Mouse (Mus musculus) limb, embryonic 12.5 days (tissue): ENCODE results near the gene Gba. TPM values are rescaled to one million over a fixed set of nuclear protein-coding genes. Genes with fewer than 3 reads are reported as not detected.

Source experiments
- ATAC-seq: fragments of 200-750 bp; cut with Nextera tagmentation; 2 replicates; pipeline ENCODE4 v1.8.0; 2017; ENCODE audit warnings: low read depth, moderate TSS enrichment; ENCODE audit not compliant: insufficient number of reproducible peaks, insufficient read depth, low FRiP score, low TSS enrichment
- H3K27ac ChIP-seq: fragments of 300-500 bp; sonication (generic); 2 replicates; pipeline ENCODE4 v1.5.1; 2016; ENCODE audit warnings: mild to moderate bottlenecking, moderate library complexity
- H3K27me3 ChIP-seq: fragments of 300-500 bp; sonication (generic); 2 replicates; pipeline ENCODE4 v1.6.1; 2016; ENCODE audit warnings: mild to moderate bottlenecking, moderate library complexity
- H3K36me3 ChIP-seq: fragments of 300-500 bp; sonication (generic); 2 replicates; pipeline ENCODE4 v1.6.1; 2016; ENCODE audit warnings: mild to moderate bottlenecking, moderate library complexity
- H3K4me1 ChIP-seq: fragments of 300-500 bp; sonication (generic); replicated peaks from 2 replicates; pipeline ENCODE4 v1.6.1; 2016
- H3K4me2 ChIP-seq: fragments of 300-500 bp; sonication (generic); 2 replicates; pipeline ENCODE4 v1.6.1; 2016; ENCODE audit warnings: mild to moderate bottlenecking, moderate library complexity
- H3K4me3 ChIP-seq: fragments of 300-500 bp; sonication (generic); replicated peaks from 2 replicates; pipeline ENCODE4 v1.5.1; 2016; ENCODE audit warnings: mild to moderate bottlenecking
- H3K9ac ChIP-seq: fragments of 300-500 bp; sonication (generic); replicated peaks from 2 replicates; pipeline ENCODE4 v1.6.1; 2016; ENCODE audit warnings: mild to moderate bottlenecking, moderate library complexity
- H3K9me3 ChIP-seq: fragments of 300-500 bp; sonication (generic); 2 replicates; pipeline ENCODE4 v1.6.1; 2016; ENCODE audit warnings: mild to moderate bottlenecking, moderate library complexity
- WGBS: fragments of 180-500 bp; shearing (Covaris S2); methylation state at CpG from one replicate; pipeline ENCODE4 v1.1.7; 2016; 5-methylcytosine and 5-hydroxymethylcytosine counted together
- polyA plus RNA-seq: library from polyadenylated mRNA; unstranded; fragments of >200 nt; fragmentation: Nextera tagmentation; extraction: Ambion mirVana; gene quantifications from 2 replicates; pipeline ENCODE4 v1.2.1, GENCODE M21; 2016

Gba gene
- polyA plus RNA-seq, 1 experiment from 2014 or later, result 26.3 TPM

- Histone ChIP-seq H3K4me1 (peaks cover 19% of the 10 kb centered on the region), H3K36me3 (peaks cover 40% of the 10 kb centered on the region), H3K9ac (peak overlapping the region; percentile 98), H3K9me3 (no peaks in the 10 kb centered on the region), H3K27me3 (no peaks in the 10 kb centered on the region), H3K4me3 (peak overlapping the region; percentile 93), H3K4me2 (peak overlapping the region; percentile 70), H3K27ac (peak overlapping the region; percentile 98)
- no peak for ATAC-seq
- WGBS, result 14% methylated on average over 12 of the region's 12 CpGs
These were observed 37.4 kb upstream of the Gba start for GRCm38 (mm10) chr3:89165268-89165870.

DNA sequence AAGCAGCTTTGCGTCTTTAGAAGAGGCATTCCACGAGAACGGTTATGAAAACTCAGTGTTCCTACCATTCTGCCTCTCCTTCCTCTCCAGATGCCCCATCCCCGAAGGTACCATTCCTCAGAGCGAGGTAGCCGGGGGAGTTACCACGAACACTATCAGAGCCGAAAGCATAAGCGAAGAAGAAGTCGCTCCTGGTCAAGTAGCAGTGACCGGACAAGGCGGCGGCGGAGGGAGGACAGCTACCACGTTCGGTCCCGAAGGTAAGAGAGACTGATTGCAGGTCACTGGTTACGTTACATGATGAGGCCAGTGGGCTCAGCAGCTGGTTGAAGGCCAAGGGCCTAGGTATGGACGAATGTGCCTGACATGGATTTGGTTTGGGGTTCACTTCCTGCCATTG is 35.8 kb upstream of the Gba start:
- H3K4me1 ChIP-seq, result peaks cover 19% of the 10 kb centered on the region
- ATAC-seq, result no peak
- no peaks in the 10 kb centered on the region for H3K9me3 ChIP-seq
- WGBS, result 94% methylated on average over 19 of the region's 19 CpGs
- H3K9ac ChIP-seq, result no peak overlapping the region
- no peak overlapping the region for H3K4me2 ChIP-seq
- peaks cover 56% of the 10 kb centered on the region for H3K36me3 ChIP-seq
- H3K4me3 ChIP-seq, result no peak overlapping the region
- no peak overlapping the region for H3K27ac ChIP-seq
- H3K27me3 ChIP-seq, result no peaks in the 10 kb centered on the region

DNA sequence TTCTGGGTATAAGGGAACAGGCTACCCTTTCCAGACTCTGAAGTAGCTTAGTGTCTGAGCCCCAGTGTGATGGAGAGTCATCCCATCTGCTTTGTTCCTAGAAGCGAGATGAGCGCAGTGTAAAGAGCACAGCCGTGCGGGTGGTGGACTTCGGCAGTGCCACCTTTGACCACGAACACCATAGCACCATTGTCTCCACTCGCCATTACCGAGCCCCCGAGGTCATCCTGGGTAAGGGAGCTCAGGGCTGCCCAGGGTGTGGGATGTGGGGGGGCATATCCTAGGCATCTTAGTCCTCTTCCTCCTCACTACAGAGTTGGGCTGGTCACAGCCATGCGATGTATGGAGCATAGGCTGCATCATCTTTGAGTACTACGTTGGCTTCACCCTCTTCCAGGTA is 27.9 kb upstream of the Gba start:
- ATAC-seq, result no peak
- Histone ChIP-seq H3K36me3 (peaks cover 79% of the 10 kb centered on the region), H3K4me3 (no peak overlapping the region), H3K4me2 (no peak overlapping the region), H3K9ac (no peak overlapping the region), H3K9me3 (no peaks in the 10 kb centered on the region), H3K4me1 (peaks cover 12% of the 10 kb centered on the region), H3K27me3 (no peaks in the 10 kb centered on the region), H3K27ac (no peak overlapping the region)
- WGBS, result 96% methylated on average over 11 of the region's 11 CpGs

- Histone ChIP-seq H3K4me3 (no peak overlapping the region), H3K27ac (no peak overlapping the region), H3K9ac (no peak overlapping the region), H3K4me1 (peaks cover 12% of the 10 kb centered on the region), H3K27me3 (no peaks in the 10 kb centered on the region), H3K4me2 (no peak overlapping the region), H3K9me3 (no peaks in the 10 kb centered on the region), H3K36me3 (peaks cover 79% of the 10 kb centered on the region)
- no peak for ATAC-seq
- WGBS, result 92% methylated on average over 10 of the region's 10 CpGs
These were observed 27.2 kb upstream of the Gba start for GRCm38 (mm10) chr3:89175544-89175943.

DNA sequence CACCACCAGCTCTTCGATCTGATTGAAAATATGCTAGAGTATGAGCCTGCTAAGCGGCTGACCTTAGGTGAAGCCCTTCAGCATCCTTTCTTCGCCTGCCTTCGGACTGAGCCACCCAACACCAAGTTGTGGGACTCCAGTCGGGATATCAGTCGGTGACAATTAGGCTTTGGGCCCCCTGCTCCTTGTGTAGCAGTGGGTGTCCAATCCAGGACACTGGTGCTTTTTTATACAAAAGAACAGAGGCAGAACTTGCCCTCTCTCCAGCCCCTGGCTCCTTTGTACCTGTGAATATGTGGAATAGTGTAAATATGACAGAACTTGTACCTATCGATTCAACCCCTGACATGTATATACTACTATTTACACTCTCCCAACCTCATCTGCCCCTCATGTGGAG is 26.3 kb upstream of the Gba start:
- H3K4me1 ChIP-seq, result peaks cover 12% of the 10 kb centered on the region
- H3K27me3 ChIP-seq, result no peaks in the 10 kb centered on the region
- WGBS, result 87% methylated on average over 7 of the region's 7 CpGs
- no peak overlapping the region; the same call in 1 of the 2 replicates for H3K4me3 ChIP-seq
- ATAC-seq, result no peak
- no peaks in the 10 kb centered on the region for H3K9me3 ChIP-seq
- H3K9ac ChIP-seq, result no peak overlapping the region
- peak overlapping the region; percentile 50; the same call in 1 of the 2 replicates for H3K27ac ChIP-seq
- peak overlapping the region; percentile 87; the same call in 1 of the 2 replicates for H3K4me2 ChIP-seq
- H3K36me3 ChIP-seq, result peaks cover 79% of the 10 kb centered on the region

DNA sequence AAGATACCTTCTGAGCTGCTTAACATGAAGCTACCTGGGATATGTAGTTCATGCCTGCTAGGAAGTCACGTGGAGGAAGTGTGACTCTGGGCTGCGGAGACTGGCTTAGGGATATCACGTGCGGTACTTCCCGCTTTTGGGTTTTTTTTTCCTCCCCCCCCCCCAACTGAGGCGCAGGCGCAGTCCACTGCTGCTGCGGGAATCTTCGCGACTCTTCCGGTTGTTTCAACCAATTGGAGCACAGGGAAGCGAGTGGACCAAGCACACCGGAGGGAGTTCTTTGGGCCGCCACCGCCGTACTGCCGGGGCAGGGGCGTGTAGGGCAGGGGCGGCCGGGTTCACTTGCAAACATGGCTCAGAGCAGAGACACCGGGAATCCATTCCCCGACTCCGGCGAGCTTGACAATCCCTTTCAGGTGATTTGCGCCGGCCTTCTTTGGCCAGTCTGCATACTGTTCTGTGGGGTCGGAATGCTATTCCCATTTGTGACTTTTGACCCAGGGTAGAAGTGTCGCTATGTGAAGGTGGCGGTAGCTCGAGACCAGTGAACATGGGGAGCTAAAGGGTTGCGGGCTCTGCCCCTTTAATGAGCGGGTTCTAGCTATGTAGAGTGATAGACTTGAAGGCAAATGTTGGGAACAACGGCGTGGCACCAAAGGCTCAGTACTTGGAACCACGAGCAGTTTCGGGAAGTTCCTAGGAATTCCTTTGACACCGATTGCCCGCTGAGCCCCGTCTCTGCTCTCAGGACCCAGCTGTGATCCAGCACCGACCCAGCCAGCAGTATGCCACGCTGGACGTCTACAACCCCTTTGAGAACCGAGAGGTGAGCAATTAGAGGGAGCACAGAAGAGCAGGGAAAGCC is 25.3 kb upstream of the Gba start, which contains the start of gene Scamp3:
TSS of gene Scamp3 (plus strand) at position 232 of the 865 bp plus-strand sequence.
- Histone ChIP-seq H3K27me3 (no peaks in the 10 kb centered on the region), H3K4me2 (peak within 1 kb of the TSS; percentile 87), H3K9me3 (no peaks in the 10 kb centered on the region), H3K9ac (peak within 1 kb of the TSS; percentile 82), H3K27ac (peak within 1 kb of the TSS; percentile 77), H3K36me3 (peaks cover 79% of the 10 kb centered on the region), H3K4me3 (peak within 1 kb of the TSS; percentile 61), H3K4me1 (peaks cover 12% of the 10 kb centered on the region)
- peak; percentile 94 for ATAC-seq
- under 1% methylated on average over 43 of the region's 43 CpGs for WGBS

GRCm38 (mm10) chr3:89178107-89178385 is 24.7 kb upstream of the Gba start:
- H3K4me1 ChIP-seq, result peaks cover 15% of the 10 kb centered on the region
- no peaks in the 10 kb centered on the region for H3K9me3 ChIP-seq
- ATAC-seq, result no peak
- H3K27ac ChIP-seq, result peak overlapping the region; percentile 77
- peak overlapping the region; percentile 61 for H3K4me3 ChIP-seq
- H3K27me3 ChIP-seq, result no peaks in the 10 kb centered on the region
- peak overlapping the region; percentile 82 for H3K9ac ChIP-seq
- peaks cover 74% of the 10 kb centered on the region for H3K36me3 ChIP-seq
- 9% methylated on average over 6 of the region's 6 CpGs for WGBS
- peak overlapping the region; percentile 87 for H3K4me2 ChIP-seq

DNA sequence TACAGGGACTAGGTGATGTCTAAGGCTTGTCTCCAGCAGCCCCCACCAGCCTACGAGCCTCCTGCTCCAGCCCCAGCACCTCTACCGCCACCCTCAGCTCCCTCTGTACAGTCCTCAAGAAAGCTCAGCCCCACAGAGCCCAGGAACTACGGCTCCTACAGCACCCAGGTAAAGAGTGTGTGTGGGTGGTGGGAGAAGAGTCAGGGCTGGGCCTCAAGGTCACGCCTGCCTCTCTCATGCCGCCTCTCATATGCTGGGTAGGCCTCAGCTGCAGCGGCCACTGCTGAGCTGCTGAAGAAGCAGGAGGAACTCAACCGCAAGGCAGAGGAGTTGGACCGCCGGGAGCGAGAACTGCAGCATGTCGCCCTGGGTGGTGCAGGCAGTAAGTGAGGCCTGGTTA is 23.7 kb upstream of the Gba start:
- Histone ChIP-seq H3K4me2 (peak overlapping the region; percentile 87; the same call in 1 of the 2 replicates), H3K9me3 (no peaks in the 10 kb centered on the region), H3K4me3 (no peak overlapping the region; the same call in 1 of the 2 replicates), H3K9ac (no peak overlapping the region), H3K27me3 (no peaks in the 10 kb centered on the region), H3K4me1 (peaks cover 24% of the 10 kb centered on the region), H3K27ac (no peak overlapping the region), H3K36me3 (peaks cover 64% of the 10 kb centered on the region)
- 92% methylated on average over 11 of the region's 11 CpGs for WGBS
- no peak for ATAC-seq

DNA sequence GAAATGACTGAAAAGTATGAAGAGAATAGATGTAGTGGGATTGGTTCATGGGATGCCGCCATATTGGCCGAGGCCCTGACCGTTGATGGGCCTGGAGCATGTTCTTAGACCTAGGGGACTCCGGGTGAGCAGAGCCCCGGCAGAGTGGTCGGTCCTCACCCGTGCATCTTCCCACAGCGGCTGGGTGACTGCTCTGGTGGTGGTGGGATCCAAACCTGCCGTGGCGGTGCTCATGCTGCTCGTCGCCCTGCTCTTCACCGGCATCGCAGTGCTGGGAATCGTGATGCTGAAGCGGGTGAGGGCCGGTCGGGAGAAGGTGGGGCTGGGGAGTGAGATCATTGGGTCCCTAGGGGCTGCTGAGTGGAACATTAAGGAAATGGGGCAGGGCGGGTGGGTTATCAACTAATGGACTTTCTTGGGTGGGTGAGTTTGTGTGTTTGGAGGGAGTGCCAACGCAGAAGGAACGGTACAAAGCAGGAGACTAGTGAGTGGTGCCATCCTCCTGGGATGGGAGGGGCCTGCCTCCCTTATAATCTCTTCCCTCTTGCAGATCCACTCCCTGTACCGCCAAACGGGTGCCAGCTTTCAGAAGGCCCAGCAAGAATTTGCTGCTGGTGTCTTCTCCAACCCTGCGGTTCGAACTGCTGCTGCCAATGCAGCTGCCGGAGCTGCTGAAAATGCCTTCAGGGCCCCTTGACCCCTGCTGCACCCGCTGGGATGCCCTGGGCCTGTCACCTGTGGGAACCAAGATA is 20.8 kb upstream of the Gba start:
- no peaks in the 10 kb centered on the region for H3K27me3 ChIP-seq
- H3K4me2 ChIP-seq, result no peak overlapping the region
- peak overlapping the region; percentile 45; the same call in 1 of the 2 replicates for H3K27ac ChIP-seq
- peaks cover 40% of the 10 kb centered on the region for H3K36me3 ChIP-seq
- no peak for ATAC-seq
- no peak overlapping the region for H3K9ac ChIP-seq
- H3K4me1 ChIP-seq, result peaks cover 41% of the 10 kb centered on the region
- no peaks in the 10 kb centered on the region for H3K9me3 ChIP-seq
- no peak overlapping the region for H3K4me3 ChIP-seq
- WGBS, result 91% methylated on average over 27 of the region's 27 CpGs

GRCm38 (mm10) chr3:89182531-89183057 is 20.1 kb upstream of the Gba start:
- H3K27ac ChIP-seq, result peak overlapping the region; percentile 89
- peaks cover 47% of the 10 kb centered on the region for H3K36me3 ChIP-seq
- H3K9ac ChIP-seq, result peak overlapping the region; percentile 86; the same call in 1 of the 2 replicates
- WGBS, result 52% methylated on average over 7 of the region's 7 CpGs
- peaks cover 41% of the 10 kb centered on the region for H3K4me1 ChIP-seq
- peak overlapping the region; percentile 92 for H3K4me2 ChIP-seq
- H3K4me3 ChIP-seq, result peak overlapping the region; percentile 65
- 0 out of 2 replicates have a peak, but pooled peaks have one; percentile 6 for ATAC-seq
- H3K27me3 ChIP-seq, result no peaks in the 10 kb centered on the region
- no peaks in the 10 kb centered on the region for H3K9me3 ChIP-seq
